Mouse (Mus musculus): ENCODE results near the gene Eif4e2.

- no peak for TF ChIP-seq CTCF (IDR thresholded peaks at IDR 0.05)
- no peak for TF ChIP-seq EP300 (IDR thresholded peaks at IDR 0.05)
Observed at GRCm38 (mm10) chr1:87266296-87267090, 52.8 kb downstream of the Eif4e2 start.
